Mouse (Mus musculus) CH12.LX (cell line): ENCODE data around the gene Stmn1. TPM values are rescaled to one million over a fixed set of nuclear protein-coding genes. Genes with fewer than 3 reads are reported as not detected.
A peak's percentile ranks its signal among the peaks of the same experiment; 100 is the strongest.

Experiments
- DNase-seq: peaks from one replicate; pipeline ENCODE4 v3.0.0-alpha.2; 2013; ENCODE audit errors: extremely low read depth
- H3K27ac ChIP-seq: 2 replicates; pipeline ENCODE4 v1.5.1; 2012; ENCODE audit warnings: low read depth, mild to moderate bottlenecking, control low read depth, moderate library complexity; ENCODE audit not compliant: insufficient read depth
- H3K27me3 ChIP-seq: replicated peaks from 2 replicates; pipeline ENCODE3; 2012; ENCODE audit warnings: inconsistent platforms
- H3K36me3 ChIP-seq, 2 experiments: replicated peaks in 1 of 2; 2 replicates each; pipeline versions ENCODE3 to v1.6.1; 2012; ENCODE audit warnings: inconsistent platforms in 1 of 2, low read length in 1 of 2, mild to moderate bottlenecking in 1 of 2, mixed read lengths in 1 of 2, moderate library complexity in 1 of 2; ENCODE audit not compliant: control insufficient read depth in 1 of 2, insufficient read depth in 1 of 2
- H3K4me1 ChIP-seq, 2 experiments: 2 replicates each; pipeline ENCODE4 v1.6.1; 2012; ENCODE audit warnings: inconsistent platforms in 1 of 2, moderate library complexity in 1 of 2; ENCODE audit not compliant: insufficient read depth in 2 of 2, control insufficient read depth in 1 of 2
- H3K4me2 ChIP-seq: 2 replicates; pipeline ENCODE4 v1.6.1; 2012; ENCODE audit warnings: low read depth, mild to moderate bottlenecking, control low read depth; ENCODE audit not compliant: poor library complexity, insufficient read depth, severe bottlenecking
- H3K4me3 ChIP-seq, 3 experiments: fragments of 150-350 bp in 1 of 3; sonication (generic) in 1 of 3; replicated peaks in 1 of 3; 2 replicates each; pipeline versions ENCODE3 to v1.5.1; 2011 to 2012; ENCODE audit warnings: low read depth in 2 of 3, low read length in 2 of 3, mild to moderate bottlenecking in 2 of 3, moderate library complexity in 2 of 3, control low read depth in 1 of 3, improper control_type of control experiment in 1 of 3, inconsistent platforms in 1 of 3, mixed read lengths in 1 of 3; ENCODE audit not compliant: poor library complexity in 1 of 3
- H3K79me2 ChIP-seq: replicated peaks from 2 replicates; pipeline ENCODE4 v1.6.1; 2012; ENCODE audit warnings: mild to moderate bottlenecking, moderate library complexity; ENCODE audit not compliant: control insufficient read depth, poor library complexity, insufficient read depth, severe bottlenecking; ENCODE audit errors: extremely low read depth
- H3K9ac ChIP-seq: 2 replicates; pipeline ENCODE4 v1.6.1; 2012; ENCODE audit warnings: low read depth, mild to moderate bottlenecking, control low read depth, moderate library complexity; ENCODE audit not compliant: insufficient read depth
- H3K9me3 ChIP-seq: replicated peaks from 2 replicates; pipeline ENCODE3; 2012; ENCODE audit warnings: low read length, inconsistent platforms, mixed read lengths
- BHLHE40 ChIP-seq: IDR thresholded peaks from 2 replicates; pipeline ENCODE4 v1.6.1; 2011; ENCODE audit warnings: mild to moderate bottlenecking, low read depth, low read length, improper control_type of control experiment
- CHD1 ChIP-seq: IDR thresholded peaks from 2 replicates; pipeline ENCODE4 v1.6.1; 2012; ENCODE audit warnings: low read depth, low read length, improper control_type of control experiment, inconsistent platforms
- CHD2 ChIP-seq: IDR thresholded peaks from 2 replicates; pipeline ENCODE4 v1.6.1; 2011; ENCODE audit warnings: low read length, improper control_type of control experiment
- CTCF ChIP-seq, 2 experiments: IDR thresholded peaks in 1 of 2; conservative IDR thresholded peaks in 1 of 2; 2 replicates each; pipeline ENCODE4 v1.5.1; 2011 to 2012; ENCODE audit warnings: low read depth in 2 of 2, low read length in 2 of 2, improper control_type of control experiment in 1 of 2, inconsistent platforms in 1 of 2, mild to moderate bottlenecking in 1 of 2, moderate library complexity in 1 of 2
- ELF1 ChIP-seq: IDR thresholded peaks from 2 replicates; pipeline ENCODE4 v1.6.1; 2014; ENCODE audit warnings: low read depth, mild to moderate bottlenecking, inconsistent platforms, low read length, improper control_type of control experiment
- ETS1 ChIP-seq: conservative IDR thresholded peaks from 2 replicates; pipeline ENCODE4 v1.6.1; 2012; ENCODE audit warnings: low read depth, mild to moderate bottlenecking, inconsistent platforms, low read length, improper control_type of control experiment, moderate library complexity
- GABPA ChIP-seq: IDR thresholded peaks from 2 replicates; pipeline ENCODE4 v1.6.1; 2012; ENCODE audit warnings: low read depth, low read length, improper control_type of control experiment, inconsistent platforms; ENCODE audit not compliant: insufficient replicate concordance
- HCFC1 ChIP-seq: IDR thresholded peaks from 2 replicates; pipeline ENCODE4 v1.6.1; 2012; ENCODE audit warnings: low read depth, mild to moderate bottlenecking, inconsistent platforms, low read length, improper control_type of control experiment
- IRF4 ChIP-seq: IDR thresholded peaks from 2 replicates; pipeline ENCODE4 v1.6.1; 2014; ENCODE audit warnings: low read depth, mild to moderate bottlenecking, inconsistent platforms, low read length, improper control_type of control experiment
- JUN ChIP-seq: IDR thresholded peaks from 2 replicates; pipeline ENCODE4 v1.6.1; 2011; ENCODE audit warnings: low read depth, mild to moderate bottlenecking, low read length, improper control_type of control experiment, moderate library complexity; ENCODE audit not compliant: insufficient read depth
- JUND ChIP-seq: conservative IDR thresholded peaks from 2 replicates; pipeline ENCODE4 v1.6.1; 2011; ENCODE audit warnings: low read depth, low read length, improper control_type of control experiment
- KAT2A ChIP-seq: IDR thresholded peaks from 2 replicates; pipeline ENCODE4 v1.6.1; 2012; ENCODE audit warnings: low read length, improper control_type of control experiment, inconsistent platforms; ENCODE audit not compliant: insufficient replicate concordance
- MAFK ChIP-seq: IDR thresholded peaks from 2 replicates; pipeline ENCODE4 v1.6.1; 2011; ENCODE audit warnings: low read length, improper control_type of control experiment; ENCODE audit not compliant: insufficient replicate concordance
- MAX ChIP-seq: IDR thresholded peaks from 2 replicates; pipeline ENCODE4 v1.6.1; 2011; ENCODE audit warnings: low read length, improper control_type of control experiment
- MAZ ChIP-seq: IDR thresholded peaks from 2 replicates; pipeline ENCODE4 v1.6.1; 2012; ENCODE audit warnings: low read depth, mild to moderate bottlenecking, inconsistent platforms, low read length, improper control_type of control experiment, moderate library complexity
- MEF2A ChIP-seq: IDR thresholded peaks from 2 replicates; pipeline ENCODE4 v1.6.1; 2014; ENCODE audit warnings: low read depth, mild to moderate bottlenecking, inconsistent platforms, low read length, improper control_type of control experiment, borderline replicate concordance
- MXI1 ChIP-seq: IDR thresholded peaks from 2 replicates; pipeline ENCODE4 v1.6.1; 2011; ENCODE audit warnings: mild to moderate bottlenecking, low read depth, low read length, improper control_type of control experiment
- NELFE ChIP-seq: IDR thresholded peaks from 2 replicates; pipeline ENCODE4 v1.6.1; 2011; ENCODE audit warnings: low read depth, low read length, improper control_type of control experiment
- POLR2A ChIP-seq: IDR thresholded peaks from 2 replicates; pipeline ENCODE4 v1.6.1; 2011; ENCODE audit warnings: low read depth, mild to moderate bottlenecking, improper control_type of control experiment, low read length
- RAD21 ChIP-seq: IDR thresholded peaks from 2 replicates; pipeline ENCODE4 v1.6.1; 2011; ENCODE audit warnings: low read depth, mild to moderate bottlenecking, low read length, improper control_type of control experiment, moderate library complexity
- RCOR1 ChIP-seq: conservative IDR thresholded peaks from 2 replicates; pipeline ENCODE4 v1.6.1; 2012; ENCODE audit warnings: low read depth, mild to moderate bottlenecking, inconsistent platforms, low read length, improper control_type of control experiment
- SIN3A ChIP-seq: IDR thresholded peaks from 2 replicates; pipeline ENCODE4 v1.6.1; 2012; ENCODE audit warnings: low read length, improper control_type of control experiment, inconsistent platforms
- SMC3 ChIP-seq: IDR thresholded peaks from 2 replicates; pipeline ENCODE4 v1.6.1; 2011; ENCODE audit warnings: low read depth, low read length, improper control_type of control experiment
- TCF12 ChIP-seq: IDR thresholded peaks from 2 replicates; pipeline ENCODE4 v1.6.1; 2014; ENCODE audit warnings: low read depth, mild to moderate bottlenecking, inconsistent platforms, low read length, improper control_type of control experiment
- UBTF ChIP-seq: IDR thresholded peaks from 2 replicates; pipeline ENCODE4 v1.6.1; 2012; ENCODE audit warnings: low read depth, mild to moderate bottlenecking, inconsistent platforms, low read length, improper control_type of control experiment, moderate library complexity
- USF1 ChIP-seq: IDR thresholded peaks from 2 replicates; pipeline ENCODE4 v1.6.1; 2014; ENCODE audit warnings: low read depth, mild to moderate bottlenecking, inconsistent platforms, low read length, improper control_type of control experiment
- USF2 ChIP-seq: conservative IDR thresholded peaks from 2 replicates; pipeline ENCODE4 v1.6.1; 2011; ENCODE audit warnings: low read depth, low read length, improper control_type of control experiment
- ZC3H11A ChIP-seq: IDR thresholded peaks from 2 replicates; pipeline ENCODE4 v1.6.1; 2012; ENCODE audit warnings: low read depth, mild to moderate bottlenecking, inconsistent platforms, low read length, improper control_type of control experiment
- ZKSCAN1 ChIP-seq: IDR thresholded peaks from 2 replicates; pipeline ENCODE4 v1.6.1; 2012; ENCODE audit warnings: low read depth, inconsistent platforms, low read length, improper control_type of control experiment, borderline replicate concordance
- ZMIZ1 ChIP-seq: IDR thresholded peaks from 2 replicates; pipeline ENCODE4 v1.6.1; 2012; ENCODE audit warnings: low read depth, mild to moderate bottlenecking, inconsistent platforms, low read length, improper control_type of control experiment
- ZNF384 ChIP-seq: IDR thresholded peaks from 2 replicates; pipeline ENCODE4 v1.6.1; 2012; ENCODE audit warnings: low read depth, low read length, improper control_type of control experiment, inconsistent platforms
- dilution Hi-C: fragments of 300-500 bp; cut with MboI; formaldehyde crosslinking; loops from 2 replicates; pipeline ENCODE4 v1.14.3; 2020; ENCODE audit warnings: low sequenced_read_pairs; ENCODE audit not compliant: extremely low pct_unique_long_range_greater_than_20kb, extremely low pct_ligation_motif_present
- in situ Hi-C: fragments of 300-500 bp; cut with MboI; formaldehyde crosslinking; loops from 3 replicates; pipeline ENCODE4 v1.14.3; 2019; ENCODE audit warnings: low sequenced_read_pairs, low pct_ligation_motif_present, low pct_unique_long_range_greater_than_20kb, mixed read lengths
- polyA plus RNA-seq: library from polyadenylated mRNA; unstranded; fragments of >175 nt; gene quantifications from 2 replicates; pipeline ENCODE4 v1.2.1, GENCODE M21; 2012; ENCODE audit warnings: low read depth; ENCODE audit not compliant: insufficient read length
- total RNA-seq, 2 experiments: library from RNA; depleted of rRNA; stranded (reverse); fragments of 300-350 nt in 1 of 2; fragments of >200 nt in 1 of 2; gene quantifications; 2 replicates each; pipeline ENCODE4 v1.2.3; 2012 to 2014

Stmn1 gene
- total and polyA plus RNA-seq, 3 experiments: 31.2 to 39.4 (median 34.7) TPM

DNA sequence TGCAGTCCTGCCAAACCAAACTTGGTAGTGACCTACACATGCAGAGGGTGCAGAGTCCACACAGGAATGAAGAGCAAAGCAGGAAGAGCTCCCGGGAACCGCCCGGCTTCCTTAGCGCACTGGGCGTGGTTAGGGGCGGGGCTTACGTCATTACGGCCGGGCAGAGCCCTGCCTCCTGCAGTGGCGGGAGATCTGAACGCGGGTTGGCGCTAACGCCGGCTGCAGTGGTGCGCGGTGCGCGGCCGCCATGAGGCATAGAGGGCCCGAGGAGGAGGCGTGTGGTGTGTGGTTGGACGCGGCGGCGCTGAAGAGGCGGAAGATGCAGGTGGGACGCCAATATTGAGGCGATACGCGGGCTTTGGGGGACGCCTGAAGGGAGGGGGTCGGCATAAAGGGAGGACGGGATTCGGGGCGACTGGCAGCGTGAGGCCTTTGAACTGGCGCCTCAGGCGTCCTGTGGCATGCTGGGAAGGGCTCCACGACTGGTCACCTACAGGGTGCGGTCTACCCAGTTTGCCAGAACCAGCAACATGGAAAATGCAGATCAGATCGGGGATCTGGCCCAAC is 42.8 kb downstream of the Stmn1 start, which contains the start of gene Aunip:
Gene Aunip, plus strand, starts transcription at position 155 of the 567 bp plus-strand sequence.
- in situ Hi-C loops (no loop called here), dilution Hi-C loops (no loop called here)
- Histone ChIP-seq H3K4me1 (peaks cover 4 to 19% of the 10 kb centered on the region in 2 experiments; a peak in 3 of 4 replicates), H3K79me2 (peaks cover 24% of the 10 kb centered on the region), H3K4me3 (peak within 1 kb of the TSS; percentile 48 to 74 (median 69)), H3K27ac (0 out of 2 replicates have a peak within 1 kb of the TSS, but pooled peaks have one; percentile 1), H3K9ac (peak within 1 kb of the TSS; percentile 76), H3K36me3 (peaks cover 0 to 11% of the 10 kb centered on the region in 2 experiments), H3K27me3 (no peaks in the 10 kb centered on the region), H3K4me2 (peak within 1 kb of the TSS; percentile 29; the same call in 1 of the 2 replicates), H3K9me3 (no peaks in the 10 kb centered on the region)
- TF ChIP-seq USF2 (no peak), GABPA (no peak), JUND (no peak), ZMIZ1 (peak; percentile 74), ZNF384 (no peak), SMC3 (no peak), CHD1 (no peak), TCF12 (peak; percentile 48; the same call in 1 of the 2 replicates), ELF1 (peak; percentile 52; the same call in 1 of the 2 replicates), BHLHE40 (no peak), CHD2 (no peak), UBTF (no peak), MXI1 (peak; percentile 88), CTCF (conservative IDR thresholded peaks at IDR 0.05 in 1 of 2, IDR thresholded peaks at IDR 0.05 in 1 of 2; ENCODE audit: low read depth in 2 of 2, low read length in 2 of 2) (peak in 1 of 2 experiments; percentile 12; a peak in 1 of 4 replicates), MAFK (no peak), ZC3H11A (no peak), IRF4 (no peak), SIN3A (peak; percentile 85; the same call in 1 of the 2 replicates), MAZ (no peak), RCOR1 (no peak), HCFC1 (peak; percentile 49; the same call in 1 of the 2 replicates), MAX (peak; percentile 79), POLR2A (peak; percentile 81), RAD21 (no peak), ETS1 (no peak), ZKSCAN1 (no peak), JUN (no peak), NELFE (peak; percentile 82), USF1 (no peak), KAT2A (0 out of 2 replicates have a peak, but pooled peaks have one; percentile 56), MEF2A (no peak)
- DNase-seq: peak; percentile 90
